Mouse (Mus musculus): ENCODE measurements around the gene Apeh. TPM values are rescaled to one million over a fixed set of nuclear protein-coding genes. Genes with fewer than 3 reads are reported as not detected.

Gene Apeh
- polyA plus RNA-seq (2012; rRNA removed; ENCODE audit: low replicate concordance) = 115 and 155 TPM in 2 replicates

DNA sequence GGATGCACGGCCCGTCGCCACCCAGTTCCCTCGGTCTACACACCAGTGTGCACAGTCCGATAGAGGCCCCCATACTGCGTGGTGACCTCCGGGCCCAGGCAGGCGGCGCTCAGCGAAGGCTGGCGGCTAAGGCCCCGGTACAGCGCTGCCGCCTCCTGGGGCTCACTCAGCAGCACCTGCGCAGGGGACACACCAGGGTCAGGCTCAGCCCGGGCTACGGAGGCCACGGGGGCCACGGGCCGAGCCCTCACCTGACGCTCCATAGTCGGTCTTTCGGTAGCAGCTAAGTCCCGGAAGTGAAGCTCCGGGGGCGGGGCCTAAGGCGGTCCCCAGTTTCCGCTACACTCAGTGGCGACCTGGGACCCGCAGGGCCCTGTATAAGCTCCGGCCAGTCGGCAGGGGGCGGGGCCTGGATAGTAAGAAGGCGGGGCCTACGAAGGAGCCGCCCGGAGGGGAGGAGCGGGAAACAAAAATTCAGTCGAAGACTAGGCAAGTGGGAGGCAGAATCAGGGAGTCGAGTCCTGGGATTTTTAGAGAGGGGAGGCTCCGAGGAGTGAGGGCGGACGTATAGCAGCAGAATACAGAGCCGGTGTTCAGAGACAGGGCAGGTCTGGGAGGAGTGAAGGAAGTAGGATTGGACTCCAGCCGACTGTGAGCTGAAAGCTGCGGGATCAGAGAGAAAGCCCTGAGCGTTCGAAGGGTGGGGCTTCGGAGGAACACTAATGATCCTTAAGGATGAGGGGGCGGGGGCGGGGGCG is at the start of gene Apeh:
TSS of gene Apeh (minus strand) at position 423 of the 758 bp plus-strand sequence.

DNA sequence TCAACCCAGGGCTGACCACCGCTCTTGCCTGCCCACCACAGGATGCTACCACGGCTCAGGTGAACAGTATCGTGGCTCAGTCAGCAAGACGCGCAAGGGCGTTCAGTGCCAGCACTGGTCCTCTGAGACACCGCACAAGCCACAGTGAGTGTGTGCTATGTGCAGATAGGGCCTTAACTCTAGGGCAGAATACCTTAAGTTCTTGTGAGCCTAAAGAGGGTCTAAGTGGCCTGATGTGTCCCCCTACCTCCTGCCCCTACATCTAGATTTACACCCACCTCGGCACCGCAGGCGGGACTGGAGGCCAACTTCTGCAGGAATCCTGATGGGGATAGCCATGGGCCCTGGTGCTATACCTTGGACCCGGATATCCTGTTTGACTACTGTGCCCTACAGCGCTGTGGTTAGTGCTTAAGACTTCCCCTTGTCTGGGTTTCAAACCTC is 11.4 kb downstream of the Apeh start, which contains the start of gene Rnf123:
TSS of gene Rnf123 (minus strand) at position 359 of the 444 bp plus-strand sequence.

DNA sequence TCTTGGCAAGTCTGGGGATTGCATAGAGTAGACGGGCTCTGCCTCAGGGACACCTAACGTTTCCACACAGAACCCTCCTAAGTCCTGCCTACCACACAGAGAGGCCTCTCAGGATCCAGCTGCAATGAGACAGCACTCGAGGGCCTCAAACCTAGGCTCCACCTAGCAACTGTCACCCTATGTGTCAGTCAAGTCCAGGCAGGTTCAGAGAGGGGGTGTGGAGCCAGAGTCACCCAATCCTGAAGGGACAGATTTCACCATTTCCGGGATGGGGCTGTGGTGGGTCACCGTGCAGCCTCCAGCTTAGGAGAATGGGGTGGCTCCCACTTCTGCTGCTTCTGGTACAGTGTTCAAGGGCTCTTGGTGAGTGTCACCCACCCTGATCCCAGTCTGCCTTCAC is 14.2 kb downstream of the Apeh start, which contains the start of gene Mst1:
TSS of gene Mst1 (plus strand) at position 269 of the 400 bp plus-strand sequence.

DNA sequence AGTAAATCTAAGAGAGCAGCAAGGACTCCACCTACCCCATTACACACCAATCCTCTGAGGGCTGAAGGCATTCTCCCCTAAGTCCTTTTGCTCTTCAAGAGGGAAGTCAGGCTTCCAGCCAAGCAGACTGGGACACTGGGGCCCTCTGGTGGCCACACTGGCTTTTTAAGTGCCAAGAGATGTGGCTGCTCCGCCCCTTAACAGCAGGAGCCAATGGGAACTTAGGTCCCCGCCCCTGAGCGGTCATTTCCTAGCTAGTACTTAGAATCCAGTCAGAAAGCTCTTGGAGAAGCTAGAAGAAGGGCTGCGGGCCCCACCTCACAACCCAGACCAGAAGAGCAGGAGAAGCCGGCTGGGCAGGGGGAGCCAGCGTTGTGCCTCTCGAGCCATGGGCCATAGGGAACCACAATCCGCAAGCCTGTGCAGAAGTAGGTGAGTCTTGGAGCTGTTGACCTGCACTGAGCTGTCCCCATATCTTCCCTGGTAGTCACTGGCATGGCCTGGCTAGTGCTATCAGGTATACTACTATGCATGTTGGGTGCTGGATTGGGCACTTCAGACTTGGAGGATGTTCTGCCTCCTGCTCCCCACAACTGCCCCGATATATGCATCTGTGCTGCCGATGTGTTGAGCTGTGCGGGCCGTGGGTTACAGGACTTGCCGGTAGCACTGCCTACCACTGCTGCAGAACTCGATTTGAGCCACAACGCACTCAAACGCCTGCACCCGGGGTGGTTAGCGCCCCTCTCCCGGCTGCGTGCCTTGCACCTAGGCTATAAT is 41.3 kb downstream of the Apeh start, which contains the start of gene Amigo3:
TSS of gene Amigo3 (plus strand) at position 275 of the 780 bp plus-strand sequence.

DNA sequence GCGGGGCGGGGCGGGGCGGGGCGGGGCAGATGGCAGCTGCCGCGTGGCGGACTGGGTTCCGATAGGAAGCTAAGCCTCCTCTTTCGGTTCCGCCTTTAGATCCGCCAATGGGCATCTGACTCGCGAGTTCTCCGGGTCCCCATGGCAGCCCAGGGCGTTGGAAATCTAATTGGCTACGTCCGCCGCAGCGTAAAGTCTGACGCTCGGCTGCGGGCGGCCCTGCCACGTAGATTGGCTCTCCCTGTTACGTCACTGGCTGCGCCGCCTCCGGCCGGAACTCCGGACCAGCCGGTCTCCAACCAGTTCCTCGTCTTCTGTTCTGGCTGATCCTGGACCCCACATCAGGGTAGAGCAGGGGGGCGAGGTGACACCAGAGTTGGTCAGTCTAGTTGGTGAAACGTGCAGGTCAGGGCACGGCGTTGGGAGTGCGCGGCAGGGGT is 45.4 kb downstream of the Apeh start, which contains the start of gene Gmppb:
TSS of gene Gmppb (plus strand) at position 227 of the 440 bp plus-strand sequence.

Other genes starting within 250 kb of the Apeh start
- gene Rbm6, start 221.4 kb downstream of the Apeh start, polyA plus RNA-seq (2012; rRNA removed; ENCODE audit: low replicate concordance) = 12.7 and 27.8 TPM in 2 replicates
- 37.2 and 51.7 TPM in 2 replicates for gene Mon1a, start 206.5 kb downstream of the Apeh start, polyA plus RNA-seq (2012; rRNA removed; ENCODE audit: low replicate concordance)
- 25.5 and 40.2 TPM in 2 replicates for gene Mst1r, start 187.7 kb downstream of the Apeh start, polyA plus RNA-seq (2012; rRNA removed; ENCODE audit: low replicate concordance)
- gene Actl11, start 166.1 kb downstream of the Apeh start, polyA plus RNA-seq (2012; rRNA removed; ENCODE audit: low replicate concordance) = not detected in 2 replicates
- 0.09 and 0.12 TPM in 2 replicates for gene Camkv, start 158.9 kb downstream of the Apeh start, polyA plus RNA-seq (2012; rRNA removed; ENCODE audit: low replicate concordance)
- 0.79 and 1.3 TPM in 2 replicates for gene Traip, start 144.5 kb downstream of the Apeh start, polyA plus RNA-seq (2012; rRNA removed; ENCODE audit: low replicate concordance)
- gene Uba7, start 119.1 kb downstream of the Apeh start, polyA plus RNA-seq (2012; rRNA removed; ENCODE audit: low replicate concordance) = 138 and 151 TPM in 2 replicates
- 0.19 and 0.40 TPM in 2 replicates for gene Gm20661, start 111.5 kb downstream of the Apeh start, polyA plus RNA-seq (2012; rRNA removed; ENCODE audit: low replicate concordance)
- gene Inka1, start 108.7 kb downstream of the Apeh start, polyA plus RNA-seq (2012; rRNA removed; ENCODE audit: low replicate concordance) = 31.5 and 37.3 TPM in 2 replicates
- 3.2 and 4.0 TPM in 2 replicates for gene Cdhr4, start 102.1 kb downstream of the Apeh start, polyA plus RNA-seq (2012; rRNA removed; ENCODE audit: low replicate concordance)
- 2.6 and 3.1 TPM in 2 replicates for gene Gm20662, start 98.3 kb downstream of the Apeh start, polyA plus RNA-seq (2012; rRNA removed; ENCODE audit: low replicate concordance)
- 98.0 and 170 TPM in 2 replicates for gene Ip6k1, start 92.1 kb downstream of the Apeh start, polyA plus RNA-seq (2012; rRNA removed; ENCODE audit: low replicate concordance)
- gene Gmppb, start 45.4 kb downstream of the Apeh start, polyA plus RNA-seq (2012; rRNA removed; ENCODE audit: low replicate concordance) = 14.5 and 16.3 TPM in 2 replicates
- gene Amigo3, start 41.4 kb downstream of the Apeh start, polyA plus RNA-seq (2012; rRNA removed; ENCODE audit: low replicate concordance) = 4.0 and 4.7 TPM in 2 replicates
- gene Mst1, start 14.2 kb downstream of the Apeh start, polyA plus RNA-seq (2012; rRNA removed; ENCODE audit: low replicate concordance) = 0.68 and 1.2 TPM in 2 replicates
- gene Rnf123, start 11.3 kb downstream of the Apeh start, polyA plus RNA-seq (2012; rRNA removed; ENCODE audit: low replicate concordance) = 126 and 148 TPM in 2 replicates
- gene Bsn, start 95.8 kb upstream of the Apeh start, polyA plus RNA-seq (2012; rRNA removed; ENCODE audit: low replicate concordance) = 0.43 and 0.96 TPM in 2 replicates
- 72.6 and 76.3 TPM in 2 replicates for gene Dag1, start 169.4 kb upstream of the Apeh start, polyA plus RNA-seq (2012; rRNA removed; ENCODE audit: low replicate concordance)
- gene Nicn1, start 195.8 kb upstream of the Apeh start, polyA plus RNA-seq (2012; rRNA removed; ENCODE audit: low replicate concordance) = 14.5 and 29.8 TPM in 2 replicates
- 7.5 and 10.4 TPM in 2 replicates for gene Amt, start 202.2 kb upstream of the Apeh start, polyA plus RNA-seq (2012; rRNA removed; ENCODE audit: low replicate concordance)
- gene Rhoa, start 211.5 kb upstream of the Apeh start, polyA plus RNA-seq (2012; rRNA removed; ENCODE audit: low replicate concordance) = 125 and 183 TPM in 2 replicates
- 43.9 and 96.1 TPM in 2 replicates for gene Tcta, start 211.6 kb upstream of the Apeh start, polyA plus RNA-seq (2012; rRNA removed; ENCODE audit: low replicate concordance)
- 1,029 and 1,673 TPM in 2 replicates for gene Gpx1, start 244.3 kb upstream of the Apeh start, polyA plus RNA-seq (2012; rRNA removed; ENCODE audit: low replicate concordance)